Mouse (Mus musculus) thymus, adult 2 months (tissue): Measurements from ENCODE around the gene Clpp. TPM values are rescaled to one million over a fixed set of nuclear protein-coding genes. Genes with fewer than 3 reads are reported as not detected.

Source experiments
- DNase-seq: peaks from one replicate; pipeline ENCODE4 v3.0.0; 2021
- H3K27ac ChIP-seq: fragments of 200-500 bp; 2 replicates; pipeline ENCODE4 v1.5.1; 2012; ENCODE audit warnings: low read length, control low read depth; ENCODE audit not compliant: control insufficient read depth, insufficient read depth
- H3K27me3 ChIP-seq: fragments of 200-500 bp; 2 replicates; pipeline ENCODE4 v1.6.1; 2012; ENCODE audit warnings: mild to moderate bottlenecking, low read length, moderate library complexity, mixed read lengths; ENCODE audit not compliant: control insufficient read depth, insufficient read depth
- H3K36me3 ChIP-seq: fragments of 200-500 bp; 2 replicates; pipeline ENCODE4 v1.6.1; 2012; ENCODE audit warnings: mild to moderate bottlenecking, low read length, moderate library complexity; ENCODE audit not compliant: control insufficient read depth, insufficient read depth
- H3K4me1 ChIP-seq: fragments of 200-500 bp; replicated peaks from 2 replicates; pipeline ENCODE4 v1.6.1; 2012; ENCODE audit warnings: low read length; ENCODE audit not compliant: control insufficient read depth, insufficient read depth
- H3K4me3 ChIP-seq: fragments of 200-500 bp; 2 replicates; pipeline ENCODE4 v1.5.1; 2012; ENCODE audit warnings: mild to moderate bottlenecking, low read length, control low read depth, moderate library complexity; ENCODE audit not compliant: control insufficient read depth, insufficient read depth
- CTCF ChIP-seq: fragments of 200-500 bp; IDR thresholded peaks from 2 replicates; pipeline ENCODE4 v1.5.1; 2012; ENCODE audit warnings: mild to moderate bottlenecking, control low read depth, low read length, moderate library complexity, borderline replicate concordance; ENCODE audit not compliant: control insufficient read depth, poor library complexity, insufficient read depth; ENCODE audit errors: extremely low read depth
- POLR2A ChIP-seq: fragments of 200-500 bp; IDR thresholded peaks from 2 replicates; pipeline ENCODE4 v1.6.1; 2012; ENCODE audit warnings: mild to moderate bottlenecking, low read length, control low read depth, moderate library complexity; ENCODE audit not compliant: control insufficient read depth, poor library complexity, insufficient read depth; ENCODE audit errors: extremely low read depth
- WGBS: fragments of 180-500 bp; shearing (Covaris S2); methylation state at CpG from one replicate; pipeline ENCODE4 v1.1.7; 2018; 5-methylcytosine and 5-hydroxymethylcytosine counted together
- polyA plus RNA-seq: library from polyadenylated mRNA; depleted of rRNA; stranded (reverse); fragments of >200 nt; gene quantifications from 2 replicates; pipeline ENCODE4 v1.2.3, GENCODE M21; 2012

The Clpp gene
- polyA plus RNA-seq, 1 experiment = 144 TPM

DNA sequence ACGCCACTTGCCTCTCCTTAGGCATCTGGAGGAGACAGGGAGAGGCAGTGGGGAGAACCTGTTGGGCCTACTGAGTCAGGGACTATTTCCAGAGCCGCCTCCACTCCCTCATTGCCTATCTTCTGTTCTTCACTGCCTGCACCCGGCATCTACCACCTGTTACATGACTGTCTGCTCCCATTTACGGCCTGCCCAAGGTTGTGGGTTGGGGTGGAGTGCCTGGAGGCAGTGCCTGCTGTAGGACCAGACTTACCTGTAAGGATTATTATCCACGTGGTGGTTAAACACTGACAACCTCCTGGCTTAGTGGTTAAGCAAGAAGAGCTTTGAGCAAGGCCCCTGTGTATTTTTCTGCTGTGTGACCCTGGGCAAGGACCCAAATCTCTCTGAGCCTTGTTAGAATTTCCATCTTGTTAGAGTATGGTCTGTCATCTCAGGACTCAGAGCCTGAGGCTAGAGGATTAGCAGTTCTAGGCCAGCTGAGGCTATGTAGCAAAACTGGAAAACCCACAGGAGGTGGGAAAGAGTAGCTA is 15.3 kb upstream of the Clpp start:
- Histone ChIP-seq H3K27ac (no peak overlapping the region), H3K27me3 (no peaks in the 10 kb centered on the region), H3K36me3 (no peaks in the 10 kb centered on the region), H3K4me3 (no peak overlapping the region), H3K4me1 (no peaks in the 10 kb centered on the region)
- WGBS = 90% methylated on average over 5 of the region's 5 CpGs
- TF ChIP-seq POLR2A (no peak), CTCF (no peak)
- no peak for DNase-seq

DNA sequence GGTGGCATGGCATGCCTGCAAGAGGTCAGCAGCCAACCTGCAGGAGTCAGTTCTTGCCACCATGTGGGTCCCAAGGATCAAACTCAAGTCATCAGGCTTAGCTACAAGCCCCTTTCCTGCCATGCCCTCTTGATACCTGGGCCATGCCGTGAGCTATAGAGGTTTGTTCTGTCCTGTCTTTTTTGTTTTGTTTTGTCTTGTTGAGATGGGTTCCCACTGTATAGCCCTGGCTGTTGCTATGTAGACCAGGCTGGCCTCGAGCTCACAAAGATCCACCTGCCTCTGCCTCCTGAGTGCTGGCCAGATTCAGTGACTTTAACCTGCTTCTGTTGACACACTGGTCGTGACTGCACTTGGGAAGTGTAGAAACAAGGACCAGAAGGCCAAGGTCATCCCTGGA is 14.7 kb upstream of the Clpp start:
- Histone ChIP-seq H3K27me3 (no peaks in the 10 kb centered on the region), H3K4me3 (no peak overlapping the region), H3K4me1 (no peaks in the 10 kb centered on the region), H3K27ac (no peak overlapping the region), H3K36me3 (no peaks in the 10 kb centered on the region)
- WGBS = 84% methylated on average over 3 of the region's 3 CpGs
- DNase-seq = no peak
- TF ChIP-seq CTCF = no peak
- TF ChIP-seq POLR2A = no peak

DNA sequence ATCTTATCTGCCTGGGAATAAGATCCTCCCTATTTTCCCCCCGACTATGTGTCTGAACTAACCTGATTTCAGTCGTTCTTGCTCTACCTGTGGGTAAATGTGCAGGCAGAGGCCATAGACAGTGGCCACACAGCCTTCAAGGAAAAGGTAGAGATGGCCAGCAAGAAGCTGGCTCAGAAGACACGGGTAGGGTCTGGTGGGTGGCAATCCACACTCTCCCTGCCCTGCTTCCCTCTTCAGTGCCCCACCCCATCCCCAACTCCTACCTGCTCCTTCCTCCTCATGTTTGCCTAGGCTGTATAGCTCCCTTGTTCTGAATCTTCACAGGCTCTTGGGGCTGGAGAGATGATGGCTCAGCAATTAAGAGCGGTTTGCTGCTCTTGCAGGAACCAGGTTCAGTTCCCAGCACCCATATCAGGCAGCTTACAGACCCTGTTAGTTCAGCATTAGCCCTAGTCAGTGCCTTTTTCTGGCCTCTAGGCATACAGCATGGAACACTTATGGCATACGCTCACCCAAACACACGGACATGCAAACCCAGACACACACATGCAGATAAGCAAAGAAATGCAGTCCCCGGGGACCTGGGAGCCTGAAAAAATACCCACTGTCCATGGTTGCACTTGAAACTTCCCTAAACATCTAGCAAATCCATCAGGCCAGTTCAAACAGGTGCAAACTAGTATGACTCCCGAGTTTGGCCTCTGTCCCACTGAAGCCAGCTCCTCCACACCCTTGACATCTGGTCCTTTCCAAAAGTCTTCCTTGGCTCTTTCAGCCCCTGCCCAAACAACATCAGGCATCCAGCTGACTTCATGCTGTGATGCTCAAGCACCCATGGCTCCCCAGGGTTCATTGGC is 13.3 kb upstream of the Clpp start:
- H3K27ac ChIP-seq = no peak overlapping the region
- 89% methylated on average over 8 of the region's 8 CpGs for WGBS

DNA sequence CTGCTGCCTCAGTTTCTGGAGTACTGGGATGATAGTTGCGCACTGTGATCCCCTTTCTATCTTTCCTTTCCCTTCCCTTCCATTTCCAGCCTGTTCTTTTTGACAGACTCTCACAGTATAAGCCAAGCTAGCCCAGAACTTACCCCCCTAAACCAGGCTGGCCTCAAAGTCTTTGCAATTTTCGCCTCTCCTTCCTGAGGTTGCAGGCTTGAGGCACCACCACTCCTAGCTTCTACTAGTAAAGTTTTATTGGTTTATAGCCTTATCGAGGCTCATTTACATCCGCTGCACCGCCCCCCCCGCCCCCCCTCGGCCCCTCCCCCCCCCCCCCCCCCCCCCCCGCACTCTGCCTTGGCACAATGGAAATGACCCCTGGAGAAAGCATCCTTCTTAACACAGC is 10.6 kb upstream of the Clpp start:
- H3K36me3 ChIP-seq = no peaks in the 10 kb centered on the region
- no peaks in the 10 kb centered on the region for H3K27me3 ChIP-seq
- H3K27ac ChIP-seq = no peak overlapping the region
- no peak for DNase-seq
- H3K4me3 ChIP-seq = no peak overlapping the region
- no peak for TF ChIP-seq POLR2A
- TF ChIP-seq CTCF = no peak
- 36% methylated on average over 8 of the region's 8 CpGs for WGBS
- no peaks in the 10 kb centered on the region for H3K4me1 ChIP-seq

More for the DNA sequence above, 13.3 kb upstream of the Clpp start:
- no peaks in the 10 kb centered on the region for H3K27me3 ChIP-seq
- H3K4me1 ChIP-seq = no peaks in the 10 kb centered on the region
- H3K4me3 ChIP-seq = no peak overlapping the region
- no peaks in the 10 kb centered on the region for H3K36me3 ChIP-seq
- no peak for TF ChIP-seq CTCF
- TF ChIP-seq POLR2A = no peak
- DNase-seq = no peak

DNA sequence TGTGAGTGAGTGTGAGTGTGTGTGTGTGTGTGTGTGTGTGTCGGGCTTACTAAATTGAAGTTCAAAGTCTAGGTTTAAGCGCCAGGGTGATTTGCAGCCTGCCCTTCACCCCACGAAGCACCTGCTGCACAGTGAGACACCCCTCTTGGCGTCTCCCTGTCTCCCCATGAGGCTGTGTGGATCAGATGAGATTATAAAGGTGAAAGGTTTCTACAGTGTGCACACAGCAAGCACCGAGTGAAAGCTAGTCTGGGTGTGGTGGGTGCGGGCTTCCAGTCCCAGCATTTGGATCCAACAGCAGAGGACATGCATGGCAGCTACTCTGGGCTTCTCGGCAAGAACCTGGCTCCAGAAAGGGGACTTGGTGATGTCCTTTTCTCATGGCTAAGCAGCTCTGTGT is 9.1 kb upstream of the Clpp start:
- 82% methylated on average over 7 of the region's 7 CpGs for WGBS

DNA sequence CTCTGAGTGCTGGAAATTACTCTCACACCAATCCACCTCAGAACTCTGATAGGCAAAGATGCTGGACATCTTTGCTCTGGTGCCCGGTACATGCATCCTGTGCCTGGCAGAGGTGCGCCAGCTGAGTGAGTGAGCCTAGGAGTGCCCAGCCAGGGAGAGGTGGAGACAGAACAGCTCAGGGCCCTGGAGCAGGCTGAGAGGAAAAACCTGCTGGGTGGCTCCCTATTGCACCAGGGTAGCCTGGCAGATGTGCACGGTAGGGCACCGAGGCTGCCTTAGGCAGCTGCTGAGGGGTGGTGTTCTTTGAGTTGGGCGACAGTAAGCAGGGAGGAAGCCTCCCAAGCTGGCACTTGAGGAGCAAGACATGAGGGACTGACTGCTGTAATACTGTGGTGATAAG is 8.1 kb upstream of the Clpp start, which contains the start of gene Acer1:
Gene Acer1 (minus strand): TSS at position 114 of the 400 bp plus-strand sequence.
- WGBS = 93% methylated on average over 5 of the region's 5 CpGs
- H3K27me3 ChIP-seq = no peaks in the 10 kb centered on the region
- H3K4me1 ChIP-seq = no peaks in the 10 kb centered on the region
- TF ChIP-seq CTCF (no peak), POLR2A (no peak)
- no peaks in the 10 kb centered on the region for H3K36me3 ChIP-seq
- H3K27ac ChIP-seq = no peak within 1 kb of the TSS
- no peak within 1 kb of the TSS for H3K4me3 ChIP-seq
- no peak for DNase-seq

More for the DNA sequence above, 9.1 kb upstream of the Clpp start:
- Histone ChIP-seq H3K27ac (no peak overlapping the region), H3K36me3 (no peaks in the 10 kb centered on the region), H3K4me1 (no peaks in the 10 kb centered on the region), H3K4me3 (no peak overlapping the region), H3K27me3 (no peaks in the 10 kb centered on the region)
- no peak for TF ChIP-seq POLR2A
- TF ChIP-seq CTCF = no peak
- DNase-seq = no peak
